Mouse (Mus musculus) hindlimb bud, embryonic 11.5 days (tissue): ENCODE results near the gene Slc9b1.

Source experiments
- DNase-seq: peaks from one replicate; pipeline ENCODE4 v3.0.0-alpha.2; 2012; ENCODE audit warnings: low read depth, low spot score; ENCODE audit errors: extremely low spot score

Gene Slc9b1

DNA sequence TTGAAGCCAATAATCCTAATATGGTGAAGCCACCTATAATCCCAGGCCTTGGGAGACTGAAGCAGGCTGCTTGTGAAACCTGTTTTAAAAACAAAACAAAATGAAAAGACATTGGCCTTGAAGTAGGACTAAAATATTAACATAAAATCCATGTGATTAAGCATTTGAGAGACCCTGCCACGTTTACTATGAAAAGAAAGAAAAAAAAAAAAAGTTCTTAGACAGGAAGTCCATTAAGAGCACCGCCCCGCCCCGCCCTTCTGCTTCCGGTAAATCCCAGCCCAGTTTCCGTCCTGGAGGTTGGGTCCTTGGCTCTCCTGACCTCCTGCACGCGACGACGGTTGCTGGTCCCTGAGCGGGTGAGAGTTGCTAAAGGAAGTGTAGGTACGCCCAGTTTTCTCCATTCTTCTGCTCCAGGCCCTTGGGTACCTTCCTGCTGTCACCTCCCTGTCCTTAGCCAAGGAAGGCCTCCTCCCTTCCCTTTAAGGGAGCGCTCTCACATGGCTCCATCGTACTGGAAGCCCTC lies at the start of gene Slc9b1:
TSS of gene Slc9b1 (plus strand) at position 291 of the 526 bp plus-strand sequence.
- DNase-seq: no peak

DNA sequence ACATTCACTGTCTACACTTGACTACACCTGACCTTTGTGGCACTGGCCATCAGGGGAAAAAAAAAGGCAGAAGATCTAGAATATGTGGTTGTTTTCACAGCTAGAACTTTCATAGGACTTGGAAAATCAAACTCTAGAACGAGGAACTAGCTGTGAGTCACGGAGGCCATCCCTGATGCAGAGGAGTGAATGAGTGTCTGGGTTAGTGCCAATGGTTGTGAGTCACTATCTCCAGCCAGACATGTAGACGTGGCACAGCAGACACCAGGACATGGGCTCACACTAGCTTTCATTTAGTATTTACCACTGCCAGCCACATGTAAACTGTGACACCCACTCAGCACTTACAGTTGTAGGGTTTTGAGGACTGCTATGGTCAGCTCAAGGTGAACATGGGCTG lies 49.3 kb upstream of the Slc9b1 start:
- DNase-seq: no peak

DNA sequence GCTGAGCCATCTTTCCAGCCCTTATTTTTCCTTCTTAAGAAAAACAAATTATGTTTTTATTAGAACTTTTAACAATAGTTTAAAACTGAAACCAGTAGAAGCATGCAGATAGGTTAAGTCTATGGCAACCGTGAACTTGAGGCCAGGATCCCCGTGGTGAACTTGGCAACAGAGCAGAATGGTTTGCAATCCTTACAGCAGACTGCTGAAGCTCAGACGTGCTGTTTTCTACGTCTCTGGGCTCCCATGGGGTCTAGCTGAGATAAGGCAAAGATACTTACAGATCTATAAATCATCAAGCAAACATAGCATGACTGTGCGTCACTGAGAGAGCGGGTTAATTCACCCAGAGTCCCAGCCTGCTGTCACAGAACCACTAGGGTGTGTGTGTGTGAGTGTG lies 47.7 kb upstream of the Slc9b1 start:
- no peak for DNase-seq

GRCm38 (mm10) chr3:135304060-135304459 lies 43.8 kb upstream of the Slc9b1 start:
- DNase-seq: no peak

GRCm38 (mm10) chr3:135304566-135304965 lies 43.3 kb upstream of the Slc9b1 start:
- no peak for DNase-seq

DNA sequence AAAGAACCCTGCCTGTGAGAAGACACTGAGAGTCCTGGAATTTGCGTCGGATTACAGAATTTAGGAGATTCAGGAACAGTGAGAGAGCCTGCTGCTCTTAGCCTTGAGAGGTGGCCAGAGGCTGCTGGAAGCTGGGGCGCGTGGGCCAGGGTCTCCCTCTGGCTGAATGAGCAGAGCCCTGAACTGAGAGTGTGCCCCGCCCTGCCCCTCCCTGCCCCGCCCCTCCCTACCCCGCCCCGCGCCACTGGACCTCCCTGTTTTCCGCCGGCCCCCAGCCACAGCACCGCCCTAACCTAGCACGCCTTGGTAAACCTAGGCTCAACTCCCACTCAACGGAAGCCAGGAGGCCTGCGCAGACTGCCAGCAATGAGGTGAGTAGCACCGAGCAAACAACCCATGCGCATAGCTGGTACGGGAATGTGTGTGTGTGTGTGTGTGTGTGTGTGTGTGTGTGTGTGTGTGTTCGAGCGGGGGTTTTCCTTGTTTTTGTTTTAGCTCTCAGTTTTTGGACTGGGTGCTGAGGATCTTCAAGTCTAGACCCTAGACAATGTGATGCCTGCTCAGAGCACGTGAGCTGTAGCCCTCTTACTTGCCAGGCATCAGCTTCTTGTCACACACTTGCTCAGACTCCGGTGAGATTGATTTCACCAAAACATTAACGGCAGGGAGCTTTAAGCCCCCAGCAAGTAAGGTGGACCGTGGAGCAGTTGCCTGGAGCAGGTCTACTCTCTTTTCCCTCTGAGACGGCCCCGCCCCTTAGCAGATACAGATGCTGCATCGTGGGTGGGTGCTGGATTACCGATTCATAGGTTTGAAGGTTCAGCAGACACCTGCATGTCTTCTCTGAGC lies 40.2 kb upstream of the Slc9b1 start, which contains the start of gene Slc9b2:
TSS of gene Slc9b2 (plus strand) at position 290 of the 849 bp plus-strand sequence.
- no peak for DNase-seq

- DNase-seq: no peak
Observed at GRCm38 (mm10) chr3:135312916-135313491, 34.8 kb upstream of the Slc9b1 start.

DNA sequence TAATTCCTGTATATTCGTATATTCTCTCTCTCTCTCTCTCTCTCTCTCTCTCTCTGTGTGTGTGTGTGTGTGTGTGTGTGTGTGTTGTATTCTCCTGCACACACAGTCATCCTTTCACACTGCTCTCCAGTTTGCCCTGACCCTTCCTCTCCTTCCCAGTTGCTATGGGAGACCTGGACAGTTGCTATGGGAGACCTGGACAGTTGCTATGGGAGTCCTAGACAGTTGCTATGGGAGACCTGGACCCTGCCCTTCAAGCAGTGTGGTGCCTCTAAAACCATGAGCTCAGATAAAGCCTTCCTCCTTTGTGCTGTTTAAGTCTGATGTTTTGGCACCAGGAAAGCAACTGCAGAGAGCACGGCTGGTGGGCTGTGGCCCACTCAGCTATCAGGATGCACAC lies 34.1 kb upstream of the Slc9b1 start:
- no peak for DNase-seq

GRCm38 (mm10) chr3:135314811-135315210 lies 33.0 kb upstream of the Slc9b1 start:
- DNase-seq: no peak

GRCm38 (mm10) chr3:135315720-135316425 lies 32.0 kb upstream of the Slc9b1 start:
- DNase-seq: no peak

- DNase-seq: no peak
Observed at GRCm38 (mm10) chr3:135318331-135318730, 29.5 kb upstream of the Slc9b1 start.

- DNase-seq: no peak
Observed at GRCm38 (mm10) chr3:135324354-135324753, 23.5 kb upstream of the Slc9b1 start.

DNA sequence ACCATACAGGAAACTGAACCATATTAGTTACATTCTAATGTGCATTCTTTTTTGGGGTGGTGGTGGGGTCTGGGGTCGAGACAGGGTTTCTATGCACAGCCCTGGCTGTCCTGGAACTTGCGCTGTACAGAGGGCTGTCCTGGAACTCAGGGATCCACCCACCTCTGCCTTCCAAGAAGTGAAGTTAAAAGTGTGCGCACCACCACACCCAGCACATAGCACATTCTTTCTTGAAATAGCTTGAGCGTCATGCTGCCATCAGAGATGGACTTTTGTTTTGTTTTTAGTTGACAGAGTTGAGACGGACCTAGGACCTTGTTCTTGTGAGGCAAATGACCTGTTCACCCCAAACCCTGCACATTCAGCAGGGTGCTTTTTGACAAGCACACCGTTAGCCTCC lies 20.7 kb upstream of the Slc9b1 start:
- no peak for DNase-seq

DNA sequence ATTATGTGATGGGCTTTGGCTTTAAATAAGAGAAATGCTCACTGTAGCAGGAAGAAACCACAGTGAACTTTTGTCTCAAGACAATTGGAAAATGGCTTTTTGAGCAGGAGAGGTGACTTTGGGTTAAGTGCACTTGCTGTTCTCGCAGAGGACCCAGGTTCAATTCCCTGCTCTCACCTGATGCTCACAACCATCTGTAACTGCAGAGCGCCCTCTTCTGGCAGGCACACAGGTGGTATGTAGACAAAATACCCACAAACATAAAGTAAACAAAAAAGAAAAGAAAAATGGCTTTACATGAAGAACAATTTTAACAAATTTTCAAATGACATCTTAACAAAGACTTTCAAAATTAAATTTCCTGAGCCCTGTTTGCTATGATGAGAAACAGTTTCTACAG lies 20.2 kb upstream of the Slc9b1 start:
- no peak for DNase-seq

- peak; percentile 28 for DNase-seq
Observed at GRCm38 (mm10) chr3:135328560-135328959, 19.3 kb upstream of the Slc9b1 start.

- DNase-seq: no peak
Observed at GRCm38 (mm10) chr3:135332691-135333090, 15.1 kb upstream of the Slc9b1 start.

DNA sequence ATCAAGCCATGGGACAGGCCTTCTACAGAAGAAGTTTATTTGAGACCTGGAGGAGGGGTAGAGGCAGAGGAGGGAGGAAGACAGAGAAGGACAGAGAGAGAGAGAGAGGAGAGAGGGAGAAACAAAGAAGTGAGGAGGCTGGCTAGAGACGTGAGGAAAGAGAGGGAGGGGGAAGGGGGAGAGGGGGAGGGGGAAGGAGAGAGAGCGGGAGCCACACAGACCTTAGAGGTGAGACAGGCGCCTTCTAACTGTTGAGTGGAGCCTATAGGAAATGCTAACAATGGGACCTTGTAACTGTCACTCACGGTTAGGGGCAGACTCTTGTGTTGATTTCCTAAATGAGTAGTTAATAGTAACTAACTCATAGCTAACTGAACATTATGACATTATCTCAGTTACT lies 14.1 kb upstream of the Slc9b1 start:
- DNase-seq: no peak

DNA sequence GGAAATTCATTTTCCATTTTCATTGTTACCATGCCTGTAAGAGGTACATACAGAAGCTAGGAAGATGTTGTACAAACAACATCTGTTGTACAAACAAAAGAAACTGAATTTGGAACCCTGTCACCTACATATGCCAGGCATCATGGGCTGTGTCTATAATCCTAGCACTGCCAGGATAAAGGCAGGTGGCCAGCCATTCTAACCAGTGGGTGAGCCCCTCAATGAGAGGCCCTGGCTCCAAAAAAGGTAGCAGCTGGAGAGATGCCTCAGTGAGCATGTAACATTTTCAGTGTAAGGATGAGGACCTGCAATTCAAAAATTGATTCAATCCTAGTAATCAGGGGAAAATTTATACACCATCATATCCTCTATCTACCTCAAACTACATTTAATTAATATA lies 1.2 kb downstream of the Slc9b1 start:
- no peak for DNase-seq

- no peak for DNase-seq
Observed at GRCm38 (mm10) chr3:135351857-135352256, 4.0 kb downstream of the Slc9b1 start.

DNA sequence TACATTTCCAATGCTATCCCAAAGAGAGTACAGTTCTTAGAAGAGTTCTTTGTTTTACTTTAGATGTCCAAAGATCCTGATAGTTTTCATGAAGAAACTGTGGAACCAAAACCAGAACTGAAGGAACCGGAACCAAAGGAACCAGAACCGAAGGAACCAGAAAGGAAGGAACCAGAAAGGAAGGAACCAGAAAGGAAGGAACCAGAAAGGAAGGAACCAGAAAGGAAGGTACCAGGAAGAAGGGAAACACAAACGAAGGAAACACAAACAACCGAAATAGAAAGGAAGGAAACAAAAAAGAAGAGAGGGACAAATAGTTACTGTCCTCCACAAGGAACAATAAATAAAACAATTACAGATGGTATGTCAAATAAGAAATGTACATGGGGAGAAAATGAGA lies 9.6 kb downstream of the Slc9b1 start:
- no peak for DNase-seq

DNA sequence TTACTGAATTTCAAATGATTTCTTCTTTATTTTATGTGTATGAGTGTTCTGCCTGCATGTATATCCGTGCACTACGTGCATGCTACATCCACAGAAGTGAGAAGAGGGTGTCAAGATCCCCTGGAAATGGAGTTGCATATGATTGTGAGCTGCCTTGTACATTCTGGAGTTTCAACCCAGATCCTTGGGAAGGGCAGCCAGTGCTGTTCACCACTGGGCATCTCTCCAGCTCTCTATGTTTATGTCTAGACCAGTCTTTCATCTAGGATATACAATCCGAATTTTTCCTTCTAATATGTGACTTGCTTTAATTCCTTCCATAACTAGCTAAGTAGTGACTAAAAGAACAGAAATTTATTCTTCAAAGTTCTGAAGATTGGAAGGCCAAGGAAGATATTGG lies 28.0 kb downstream of the Slc9b1 start:
- no peak for DNase-seq

- no peak for DNase-seq
Observed at GRCm38 (mm10) chr3:135377445-135377844, 29.6 kb downstream of the Slc9b1 start.
